Mouse (Mus musculus) effector memory CD4-positive, alpha-beta T cell, adult 5 months (primary cell): ENCODE measurements around the gene Hnrnpl. TPM values are rescaled to one million over a fixed set of nuclear protein-coding genes. Genes with fewer than 3 reads are reported as not detected.

Experiments used
- polyA plus RNA-seq: library from polyadenylated mRNA; unstranded; fragments of 100-300 nt; shearing (Covaris generic); gene quantifications from one replicate; pipeline ENCODE4 v1.2.1, GENCODE M21; 2017

Gene Hnrnpl
- polyA plus RNA-seq, result 333 TPM

DNA sequence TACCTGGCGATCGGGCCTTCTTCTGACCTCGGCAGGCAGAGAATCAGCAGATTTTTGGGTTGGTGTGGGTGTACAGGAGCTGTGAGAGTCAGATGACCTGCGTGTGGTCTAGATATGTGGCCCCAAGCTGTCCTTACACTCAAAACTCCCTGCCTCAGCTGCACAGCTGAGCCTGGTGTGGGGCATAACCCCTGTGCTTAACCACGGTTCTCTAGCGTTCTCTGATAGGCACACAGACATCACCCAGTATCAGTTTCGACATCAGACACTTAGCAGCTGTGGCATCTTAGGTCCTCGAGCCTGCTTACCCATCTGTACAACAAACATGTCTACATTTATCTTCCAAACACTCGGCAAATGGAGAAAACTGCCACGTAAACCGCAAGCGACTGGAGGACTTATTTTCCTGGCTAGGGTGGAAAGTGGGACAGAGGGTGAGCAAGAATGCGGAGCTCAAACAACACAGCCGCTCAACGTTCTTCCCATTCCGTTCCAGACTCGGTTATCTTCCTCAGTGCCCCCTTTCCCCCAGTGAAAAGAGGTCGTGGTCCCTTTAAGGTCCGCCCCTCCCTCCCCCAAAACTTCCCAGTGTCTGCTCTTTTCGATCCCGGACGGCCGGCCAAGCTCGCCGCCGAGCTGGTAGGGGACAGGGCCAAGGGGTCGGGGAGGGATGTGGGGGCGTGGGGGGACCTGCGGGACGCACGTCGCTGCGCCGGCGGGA is at the start of gene Hnrnpl:
Hnrnpl (plus strand) TSS at position 321 of the 721 bp plus-strand sequence.

DNA sequence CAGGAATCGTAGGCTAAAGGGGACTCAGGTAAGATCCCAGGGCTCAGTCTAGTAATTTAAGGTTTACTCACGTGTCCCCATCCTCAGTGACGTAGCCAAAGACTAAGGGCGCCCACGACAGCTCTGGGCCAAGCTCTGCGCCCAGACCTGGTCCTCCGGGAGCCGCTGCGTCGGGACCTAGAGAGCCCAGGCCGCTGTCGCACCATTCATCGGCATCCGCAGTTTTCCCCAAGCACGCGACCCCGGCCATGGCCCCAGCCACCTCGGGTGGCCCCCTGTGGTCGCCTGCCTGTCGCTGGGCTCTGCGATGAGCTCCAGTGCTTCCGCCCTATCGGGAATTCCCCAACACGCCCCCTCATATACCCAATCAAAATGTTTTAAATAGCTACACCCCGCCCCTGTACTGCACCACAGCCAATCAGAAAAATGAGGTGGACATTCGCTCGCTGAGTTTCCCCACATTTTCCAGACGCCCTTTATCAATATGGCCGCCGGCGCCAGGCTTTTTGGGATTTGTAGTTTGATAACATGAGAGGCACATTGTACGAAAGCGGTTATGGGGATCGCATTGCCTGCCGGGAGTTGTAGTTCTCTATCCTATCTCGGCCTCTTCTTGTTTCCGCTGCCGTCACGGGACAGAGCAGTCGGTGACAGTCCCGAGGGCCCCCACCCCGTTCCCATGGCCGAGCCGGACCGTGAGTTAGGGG is 42.0 kb upstream of the Hnrnpl start, which contains the start of gene Sirt2:
Sirt2 (plus strand) TSS at position 563 of the 707 bp plus-strand sequence.

DNA sequence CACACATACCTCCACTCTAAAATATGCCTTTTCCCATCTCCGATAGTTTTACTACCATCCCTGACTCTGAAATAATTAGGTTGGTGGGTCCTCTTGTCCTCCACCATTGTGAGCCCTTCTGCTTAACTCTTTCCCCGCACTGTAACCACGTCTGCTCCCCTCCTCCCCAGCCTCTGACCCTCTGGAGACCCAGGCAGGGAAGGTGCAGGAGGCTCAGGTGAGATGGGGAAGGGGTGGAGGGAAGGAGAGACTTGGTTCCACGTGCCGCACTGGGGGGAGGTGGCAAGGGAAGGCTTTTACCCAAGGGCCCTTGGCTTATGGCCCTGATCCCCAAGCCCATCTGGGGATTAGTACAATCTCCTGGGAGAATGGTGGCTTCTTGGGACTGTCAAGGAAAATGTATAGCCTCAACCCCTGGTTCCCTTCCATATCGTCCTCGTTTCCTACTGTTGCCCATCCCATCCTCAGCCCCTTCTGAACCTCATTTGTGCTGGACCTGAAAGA is 40.8 kb upstream of the Hnrnpl start, which contains the start of gene Nfkbib:
Nfkbib (minus strand) TSS at position 51 of the 504 bp plus-strand sequence.

DNA sequence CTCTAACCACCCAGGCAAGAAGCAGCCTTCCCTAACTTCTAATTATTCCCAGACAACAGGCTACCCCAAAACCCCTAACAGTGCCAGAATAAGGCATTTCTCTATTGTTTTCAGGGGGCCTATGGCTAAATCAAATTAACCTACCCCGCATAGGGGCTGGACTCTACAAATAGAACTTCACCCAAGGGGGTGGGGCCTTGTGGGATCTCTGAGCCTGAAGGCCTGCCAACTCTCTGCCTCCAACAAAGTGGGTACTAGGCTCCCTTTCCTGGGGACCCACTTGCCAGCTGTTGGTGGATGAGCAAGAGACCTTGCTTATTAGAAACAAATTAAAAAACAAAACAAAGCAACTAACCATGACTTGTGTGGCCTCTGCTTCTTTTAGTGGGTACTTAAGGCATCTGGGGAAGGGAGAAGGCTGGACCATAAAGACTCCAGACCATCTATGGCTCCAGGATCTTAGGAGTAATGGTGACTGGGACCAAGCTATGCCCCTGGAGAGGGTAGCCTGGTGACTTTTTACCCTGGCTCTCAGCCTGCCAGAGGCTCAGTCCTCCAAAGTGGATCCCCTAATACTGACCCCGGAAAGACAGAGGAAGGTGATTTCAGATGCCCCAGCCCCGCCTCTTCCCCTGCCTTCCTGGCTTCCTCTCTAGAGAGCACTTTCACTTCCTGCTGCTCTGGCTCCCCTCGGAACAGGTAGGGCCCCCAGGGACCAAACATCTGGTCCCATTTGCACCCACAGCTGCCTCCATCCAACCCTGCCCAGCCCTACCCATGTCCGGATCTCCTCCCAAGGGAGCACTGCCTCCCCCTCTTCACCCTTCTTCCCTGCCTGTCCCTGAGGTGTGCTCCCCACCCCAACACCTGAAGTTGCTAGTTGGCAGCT is 19.8 kb upstream of the Hnrnpl start, which contains the start of gene Rinl:
Rinl (plus strand) TSS at position 663 of the 889 bp plus-strand sequence.

DNA sequence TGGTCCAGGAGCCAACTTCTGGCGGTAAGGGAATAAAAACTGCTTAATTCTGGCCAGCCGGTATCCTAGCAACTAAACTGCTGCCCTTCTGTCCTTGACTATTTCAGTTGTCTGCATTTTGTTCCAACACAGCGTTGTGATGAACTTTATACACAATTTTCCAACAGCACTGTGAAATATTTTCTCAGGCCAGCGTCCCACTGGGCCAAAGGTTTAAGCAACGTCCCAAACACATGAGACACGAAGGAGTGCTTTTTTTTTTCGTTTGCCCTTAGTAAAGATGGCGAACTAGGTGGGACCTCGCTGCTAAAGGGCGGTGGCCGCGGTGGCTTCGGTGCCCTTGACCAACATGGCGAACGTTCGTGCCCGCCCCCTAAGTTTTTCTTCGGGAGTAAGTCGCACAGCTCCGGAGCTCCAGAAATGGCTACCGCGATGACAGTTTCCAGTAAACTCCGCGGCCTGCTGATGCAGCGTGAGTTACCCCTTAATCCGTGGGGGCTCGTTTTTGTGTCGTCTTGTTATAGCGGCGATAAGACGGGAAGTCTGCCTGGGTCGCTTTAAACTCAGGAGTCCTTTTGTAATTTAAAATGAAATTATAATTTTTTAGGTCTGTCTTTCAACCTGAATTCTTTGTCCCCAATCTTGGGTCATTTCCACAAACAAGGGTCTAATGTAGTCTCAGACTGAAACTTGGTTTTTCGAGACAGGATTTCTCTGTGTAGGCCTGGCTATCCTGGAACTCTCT is 16.8 kb downstream of the Hnrnpl start, which contains the start of gene Ech1:
Ech1 (plus strand) TSS at position 277 of the 745 bp plus-strand sequence.

DNA sequence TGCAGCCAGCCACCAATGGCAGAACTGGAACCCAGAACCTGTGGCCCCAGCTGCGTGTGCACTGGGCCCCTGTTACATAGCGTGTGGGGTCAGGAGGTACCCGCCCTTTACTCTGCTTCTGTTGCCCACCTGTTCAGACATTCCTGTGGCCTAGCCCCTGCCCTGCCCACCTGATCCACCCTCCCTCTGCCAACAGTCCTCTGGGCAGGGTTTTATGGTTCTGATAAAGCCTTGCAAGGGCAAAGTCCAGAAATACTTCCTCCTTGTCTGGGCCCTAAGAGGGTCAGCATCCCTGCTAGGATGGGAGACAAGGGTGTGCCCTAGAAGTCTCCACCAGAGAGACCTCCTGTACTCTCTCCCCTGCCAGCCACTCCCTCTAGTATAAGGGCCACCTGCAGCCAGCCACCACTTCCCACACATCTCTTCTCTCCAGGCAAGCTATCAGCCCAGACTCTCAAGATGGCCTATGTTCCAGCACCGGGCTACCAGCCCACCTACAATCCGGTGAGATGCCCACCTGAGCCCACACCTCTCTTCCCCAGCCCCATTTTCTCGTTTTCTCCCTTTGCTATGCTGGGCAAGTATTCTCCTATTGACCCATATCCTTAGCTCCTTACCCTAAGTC is 25.5 kb downstream of the Hnrnpl start, which contains the start of gene Lgals4:
Lgals4 (plus strand) TSS at position 132 of the 625 bp plus-strand sequence.

DNA sequence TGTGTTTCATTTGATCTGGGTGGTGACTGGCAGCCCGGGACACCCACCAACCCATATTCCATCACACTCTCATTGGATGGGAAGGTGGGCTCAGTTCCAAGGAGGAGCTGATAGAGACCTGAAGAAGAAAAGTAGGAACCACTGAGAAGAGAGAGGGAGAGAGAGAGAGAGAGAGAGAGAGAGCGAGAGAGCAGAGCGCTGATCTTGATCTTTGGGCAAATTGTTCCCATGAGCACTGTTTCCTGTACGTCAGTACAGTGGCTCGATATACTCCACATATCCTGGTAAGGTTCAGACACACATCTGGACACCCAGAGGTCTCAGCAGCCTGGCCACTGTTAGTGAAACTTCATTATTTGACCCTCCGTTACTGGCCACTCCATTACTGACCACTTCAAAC is 55.2 kb downstream of the Hnrnpl start, which contains the start of gene Lgals7:
Lgals7 (plus strand) TSS at position 314 of the 400 bp plus-strand sequence.

Other genes starting within 250 kb of the Hnrnpl start
- 82.1 TPM for gene Samd4b, start 210.4 kb upstream of the Hnrnpl start, polyA plus RNA-seq
- gene Pak4, start 210.4 kb upstream of the Hnrnpl start, polyA plus RNA-seq, result 8.1 TPM
- not detected for gene Acp7, start 177.2 kb upstream of the Hnrnpl start, polyA plus RNA-seq
- gene Fbxo27, start 115.7 kb upstream of the Hnrnpl start, polyA plus RNA-seq, result 2.8 TPM
- 6.0 TPM for gene Fbxo17, start 91.7 kb upstream of the Hnrnpl start, polyA plus RNA-seq
- 37.6 TPM for gene Mrps12, start 66.7 kb upstream of the Hnrnpl start, polyA plus RNA-seq
- 20.6 TPM for gene Sars2, start 66.5 kb upstream of the Hnrnpl start, polyA plus RNA-seq
- not detected for gene Ccer2, start 52.4 kb upstream of the Hnrnpl start, polyA plus RNA-seq
- gene Sirt2, start 41.8 kb upstream of the Hnrnpl start, polyA plus RNA-seq, result 71.7 TPM
- gene Nfkbib, start 41.0 kb upstream of the Hnrnpl start, polyA plus RNA-seq, result 222 TPM
- gene Rinl, start 19.6 kb upstream of the Hnrnpl start, polyA plus RNA-seq, result 258 TPM
- gene Ech1, start 16.7 kb downstream of the Hnrnpl start, polyA plus RNA-seq, result 121 TPM
- 17.6 TPM for gene Lgals4, start 25.3 kb downstream of the Hnrnpl start, polyA plus RNA-seq
- 4.6 TPM for gene Lgals7, start 55.3 kb downstream of the Hnrnpl start, polyA plus RNA-seq
- gene Capn12, start 72.9 kb downstream of the Hnrnpl start, polyA plus RNA-seq, result not detected
- gene Actn4, start 153.8 kb downstream of the Hnrnpl start, polyA plus RNA-seq, result 263 TPM
- 292 TPM for gene Eif3k, start 173.3 kb downstream of the Hnrnpl start, polyA plus RNA-seq
- 137 TPM for gene Map4k1, start 173.5 kb downstream of the Hnrnpl start, polyA plus RNA-seq